30 mouse cellular contexts compared by ENCODE assay signal in the genomic region with DNA sequence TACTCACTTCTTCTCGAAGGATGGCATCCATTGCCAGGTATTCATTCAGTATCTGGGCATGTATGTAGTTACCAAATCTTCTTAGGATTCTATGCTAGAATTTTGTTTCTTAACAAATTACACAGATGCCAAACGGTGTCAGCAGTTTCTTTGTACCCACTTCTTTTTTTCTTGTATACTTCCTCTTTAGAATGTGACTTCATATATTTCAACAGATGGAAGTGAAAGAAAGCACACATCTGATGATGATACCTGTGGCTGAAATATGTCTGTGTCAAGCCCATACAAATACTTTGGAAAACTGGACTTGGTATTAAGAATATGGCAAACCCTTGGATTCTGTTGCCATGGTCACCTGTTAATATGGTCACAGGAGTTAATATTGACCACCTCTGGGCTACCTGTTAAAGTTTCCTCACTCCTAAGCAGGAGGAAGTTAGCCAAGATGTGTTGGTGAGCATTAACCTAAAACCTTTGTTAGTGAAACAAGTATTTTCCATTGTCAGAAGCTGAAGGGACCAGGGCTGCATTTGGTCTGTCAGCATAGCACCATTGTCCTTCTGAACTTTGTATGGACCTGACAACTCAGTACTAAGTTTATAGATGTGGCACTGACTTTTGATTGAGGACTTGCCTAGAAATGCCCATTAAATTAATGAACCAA.
DNase-seq lines count a peak whose midpoint lies in the region; ATAC-seq and TF ChIP-seq lines count a peak whose summit lies in the region.
"Had no signal": no experiment of that assay in that cellular context is flagged by ENCODE, and none has a peak within 500 bp of the region (broad histone marks: within the 10 kb centered on the region; RNA-seq: fewer than 3 reads in every experiment).

No protein-coding gene starts in this region.

- H3K4me2 ChIP-seq in forebrain, embryonic 16.5 days (ENCODE audit: low read length): no peak overlapping the region
- H3K4me2 ChIP-seq: embryonic facial prominence, embryonic 12.5 days; heart, embryonic 11.5 days; hindbrain, embryonic 13.5 days; liver, embryonic 12.5 days; midbrain, embryonic 12.5 days had no signal

- no peak overlapping the region for H3K4me3 ChIP-seq in bone marrow, adult 2 months (replicated peaks; ENCODE audit: control insufficient read depth, low read depth, low read length)
- no peak overlapping the region for H3K4me3 ChIP-seq in forebrain, embryonic 16.5 days (replicated peaks; ENCODE audit: low read length)
- H3K4me3 ChIP-seq: embryonic facial prominence, embryonic 12.5 days; hindbrain, embryonic 13.5 days; liver, embryonic 12.5 days; midbrain, embryonic 12.5 days had no signal

- H3K27me3 ChIP-seq in forebrain, embryonic 16.5 days (replicated peaks; ENCODE audit: control insufficient read depth, insufficient read depth, low read length): no peaks in the 10 kb centered on the region
- H3K27me3 ChIP-seq: embryonic facial prominence, embryonic 12.5 days; hindbrain, embryonic 13.5 days; liver, embryonic 12.5 days; midbrain, embryonic 12.5 days; Patski had no signal

- TF ChIP-seq POLR2A in bone marrow, adult 2 months (IDR thresholded peaks at IDR 0.05; ENCODE audit: borderline replicate concordance, control insufficient read depth, low read depth, low read length): no peak

- peaks cover 3% of the 10 kb centered on the region; the same call in 1 of the 2 replicates for H3K4me1 ChIP-seq in bone marrow, adult 2 months (ENCODE audit: control insufficient read depth, insufficient read depth, low read length)
- H3K4me1 ChIP-seq in forebrain, embryonic 16.5 days (replicated peaks; ENCODE audit: control insufficient read depth, insufficient read depth, low read length): peaks cover 11% of the 10 kb centered on the region
- H3K4me1 ChIP-seq: liver, embryonic 12.5 days had no signal

- DNase-seq in A20 (ENCODE audit: low read depth, low spot score): peak; percentile 62
- DNase-seq in ovary, postnatal 10 days (ENCODE audit: low spot score): no peak
- DNase-seq in urinary bladder, postnatal 10 days (ENCODE audit: low spot score): no peak
- DNase-seq: adrenal gland, postnatal 25 days; cerebellum, adult 8-10 months; cerebellum, postnatal 25 days; gastrocnemius, postnatal 25 days; heart, adult 18-20 months; heart, postnatal 36 days; kidney, adult 8-10 months; kidney, postnatal 14 days; left cerebral cortex, postnatal 4 days; liver, postnatal 0 days; lung, postnatal 10 days; right cerebral cortex, postnatal 25 days; thymus, adult 2 months had no signal

- peak; percentile 47 to 83; a peak in 2 of 4 replicates for ATAC-seq in hematopoietic stem cell, adult 5-6 weeks (replicated peaks in 1 of 2; ENCODE audit: insufficient read depth in 1 of 2, low FRiP score in 2 of 2, low TSS enrichment in 1 of 2, low read depth in 1 of 2, poor library complexity in 2 of 2, severe bottlenecking in 2 of 2)
- peak; percentile 79 for ATAC-seq in neutrophil, adult 5-6 weeks (ENCODE audit: extremely low read depth, insufficient number of reproducible peaks, low FRiP score, poor library complexity, severe bottlenecking)
- no peak for ATAC-seq in forebrain, embryonic 16.5 days
- ATAC-seq: forebrain, embryonic 14.5 days; intestine, embryonic 16.5 days; liver, embryonic 12.5 days; liver, postnatal 0 days; Patski had no signal

- H3K36me3 ChIP-seq in forebrain, embryonic 16.5 days (ENCODE audit: control insufficient read depth, insufficient read depth): no peaks in the 10 kb centered on the region
- H3K36me3 ChIP-seq: embryonic facial prominence, embryonic 12.5 days; G1E; hindbrain, embryonic 13.5 days; liver, embryonic 12.5 days; midbrain, embryonic 12.5 days had no signal

- no peak overlapping the region for H3K9ac ChIP-seq in forebrain, embryonic 16.5 days (replicated peaks; ENCODE audit: low read depth, low read length)
- H3K9ac ChIP-seq: embryonic facial prominence, embryonic 12.5 days; hindbrain, embryonic 13.5 days; liver, embryonic 12.5 days; liver, postnatal 0 days; midbrain, embryonic 12.5 days had no signal

- TF ChIP-seq CTCF in bone marrow, adult 2 months (IDR thresholded peaks at IDR 0.05; ENCODE audit: control insufficient read depth, insufficient read depth, low read length): no peak

- H3K27ac ChIP-seq in bone marrow, adult 2 months (ENCODE audit: control insufficient read depth, insufficient read depth, low read depth, low read length, poor library complexity): peak overlapping the region; percentile 10; the same call in 1 of the 2 replicates
- no peak overlapping the region for H3K27ac ChIP-seq in forebrain, embryonic 16.5 days (ENCODE audit: low read length)
- H3K27ac ChIP-seq: embryonic facial prominence, embryonic 12.5 days; hindbrain, embryonic 13.5 days; liver, embryonic 12.5 days; midbrain, embryonic 12.5 days; stomach, postnatal 0 days had no signal

- no peaks in the 10 kb centered on the region for H3K9me3 ChIP-seq in forebrain, embryonic 16.5 days (ENCODE audit: control insufficient read depth, low read length)
- H3K9me3 ChIP-seq: embryonic facial prominence, embryonic 12.5 days; G1E; hindbrain, embryonic 13.5 days; liver, embryonic 12.5 days; midbrain, embryonic 12.5 days had no signal

- 24% methylated on average over 2 of the region's 2 CpGs for WGBS in bone marrow, adult 2 months
- 88% methylated on average over 2 of the region's 2 CpGs for WGBS in forebrain, embryonic 16.5 days
